Mouse (Mus musculus): ENCODE data around the gene Prickle1.

Prickle1 gene

GRCm38 (mm10) chr15:93595746-93596145 is at the start of gene Prickle1:
Prickle1 (minus strand) TSS chr15:93595891.
- peak; percentile 85 for DNase-seq (ENCODE audit: low read depth, low spot score)

GRCm38 (mm10) chr15:93640221-93640620 is 44.5 kb upstream of the Prickle1 start:
- no peak for DNase-seq (ENCODE audit: low read depth, low spot score)

DNA sequence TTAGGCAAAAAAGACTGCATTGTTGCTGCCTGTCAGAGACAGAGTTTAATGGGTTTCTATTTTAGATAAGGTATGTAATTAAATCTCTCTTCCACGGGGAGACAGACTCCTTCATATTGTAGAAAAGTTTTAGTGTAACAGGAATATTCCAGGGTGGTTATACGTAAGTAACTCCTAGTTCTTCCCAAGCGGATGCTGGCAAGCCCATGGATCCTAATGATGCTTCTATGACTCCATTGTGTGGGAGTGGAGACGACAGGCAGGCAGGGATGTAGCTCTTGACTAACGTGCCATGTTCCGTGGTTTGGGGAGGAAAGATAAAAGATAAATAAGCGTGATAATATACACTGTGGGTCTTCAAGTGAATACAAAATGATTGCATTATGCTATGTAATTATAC is 41.3 kb upstream of the Prickle1 start:
- no peak for DNase-seq (ENCODE audit: low read depth, low spot score)

DNA sequence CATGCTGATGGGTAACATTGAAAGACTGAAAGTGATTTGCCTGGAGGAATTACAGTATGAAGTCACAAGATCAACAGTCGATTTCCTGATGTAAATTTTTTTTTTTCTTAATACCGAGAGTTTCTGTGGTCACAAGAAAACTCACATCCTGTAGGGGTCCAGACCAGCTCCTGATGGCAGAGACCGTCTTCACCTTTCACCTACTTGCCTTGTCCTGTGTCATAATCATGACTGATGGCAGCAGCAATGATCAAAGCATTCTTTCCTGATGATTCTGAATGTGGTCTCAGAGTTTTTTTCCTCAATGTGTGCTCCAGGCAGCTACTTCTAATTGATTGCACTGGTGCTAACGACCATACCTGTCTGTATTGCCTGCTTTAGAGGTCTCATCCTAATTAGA is 39.9 kb upstream of the Prickle1 start:
- DNase-seq (ENCODE audit: low read depth, low spot score) = no peak

- no peak for DNase-seq (ENCODE audit: low read depth, low spot score)
These were observed 38.8 kb upstream of the Prickle1 start for GRCm38 (mm10) chr15:93634536-93634935.

DNA sequence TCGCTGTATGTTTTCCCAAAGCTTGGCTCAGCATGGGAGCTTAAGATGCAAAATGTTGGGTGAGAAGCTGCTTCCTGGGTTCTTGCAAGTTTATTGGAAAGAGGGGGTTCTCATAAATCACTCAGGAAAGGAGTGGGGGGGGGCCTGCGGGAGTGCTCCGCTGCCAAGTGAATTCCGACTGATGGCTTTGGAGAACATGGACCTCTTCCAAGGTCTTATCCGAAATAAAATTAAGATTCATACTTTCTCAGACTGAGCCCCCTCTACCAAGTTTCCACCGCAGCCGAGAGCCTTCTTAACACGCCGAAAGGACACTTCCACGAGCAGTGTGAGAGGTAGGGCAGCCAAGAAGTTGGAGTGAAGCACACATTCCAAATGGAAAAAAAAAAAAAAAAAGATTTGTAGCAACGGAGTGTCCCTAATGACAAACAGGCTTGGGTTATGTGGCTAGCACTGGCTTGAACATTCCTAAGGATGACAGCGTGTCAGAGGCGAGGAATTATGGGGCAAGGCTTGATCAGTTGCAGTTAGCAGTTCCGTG is 34.4 kb upstream of the Prickle1 start:
- no peak for DNase-seq (ENCODE audit: low read depth, low spot score)

- DNase-seq (ENCODE audit: low read depth, low spot score) = no peak
These were observed 33.5 kb upstream of the Prickle1 start for GRCm38 (mm10) chr15:93629201-93629600.

DNA sequence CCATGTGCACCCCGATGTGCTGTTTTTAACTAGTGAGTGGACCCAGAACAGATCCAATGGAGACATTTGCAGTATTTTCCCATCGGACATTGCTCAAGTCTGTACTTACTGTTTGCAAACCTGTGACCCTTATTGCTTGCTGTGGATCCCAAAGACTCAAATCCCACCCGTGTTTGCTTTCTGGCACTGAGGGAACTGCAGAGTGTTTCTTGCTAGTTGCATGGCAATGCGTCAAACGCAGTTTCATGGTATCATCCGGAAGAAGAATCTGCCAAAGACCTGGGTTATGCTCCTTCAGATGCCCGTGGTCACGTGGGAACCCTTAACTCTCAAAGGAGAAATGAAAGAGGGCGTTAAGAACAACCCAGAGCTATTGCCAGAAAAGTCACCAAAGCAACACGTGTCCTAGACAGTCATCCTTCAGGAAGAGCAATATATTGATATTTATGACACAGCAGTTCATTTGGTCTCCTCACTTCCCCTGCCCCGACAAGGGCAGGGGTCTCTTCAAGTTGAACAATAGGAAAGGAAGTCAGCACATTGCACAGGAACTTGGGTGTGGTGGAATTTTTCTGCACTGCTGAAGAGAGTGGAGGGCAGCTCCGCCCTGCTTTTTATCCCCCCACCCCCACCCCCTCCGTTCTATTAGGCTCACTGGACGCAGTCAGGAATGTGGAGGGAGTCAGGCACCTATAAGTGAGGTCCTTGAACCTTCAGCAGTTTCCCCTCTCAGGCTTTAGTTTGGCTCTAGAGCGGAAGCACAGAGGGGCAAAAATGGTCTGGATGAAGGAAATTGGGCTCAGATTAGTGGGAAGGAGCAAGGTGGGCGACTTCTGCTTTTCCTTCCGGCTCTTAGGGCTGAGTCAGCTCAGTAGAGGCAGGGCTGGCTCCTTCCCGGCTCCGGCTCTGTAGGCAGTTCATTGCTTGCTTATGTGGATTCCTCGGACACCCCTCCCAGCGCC is 32.4 kb upstream of the Prickle1 start:
- no peak for DNase-seq (ENCODE audit: low read depth, low spot score)

- DNase-seq (ENCODE audit: low read depth, low spot score) = no peak
These were observed 23.9 kb upstream of the Prickle1 start for GRCm38 (mm10) chr15:93619551-93619950.

- no peak for DNase-seq (ENCODE audit: low read depth, low spot score)
These were observed 22.9 kb upstream of the Prickle1 start for GRCm38 (mm10) chr15:93618442-93619150.

DNA sequence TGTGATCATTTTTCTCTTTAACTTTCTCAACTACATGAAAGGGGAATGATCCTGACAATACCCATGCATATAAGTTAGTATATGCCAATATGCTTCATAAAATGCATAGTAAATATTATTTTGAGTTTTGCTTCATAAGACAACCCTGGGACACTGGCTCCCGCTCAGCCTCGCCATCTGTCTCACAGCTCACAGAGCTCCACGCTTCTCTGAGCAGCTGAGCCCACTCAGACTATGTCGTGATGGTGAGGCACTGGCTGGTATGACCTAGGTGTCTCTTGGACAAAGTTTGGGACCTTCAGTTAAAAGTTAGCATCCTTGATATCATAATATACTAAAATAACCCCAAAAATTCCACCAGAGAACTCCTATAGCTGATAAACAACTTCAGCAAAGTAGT is 20.6 kb upstream of the Prickle1 start:
- DNase-seq (ENCODE audit: low read depth, low spot score) = no peak

DNA sequence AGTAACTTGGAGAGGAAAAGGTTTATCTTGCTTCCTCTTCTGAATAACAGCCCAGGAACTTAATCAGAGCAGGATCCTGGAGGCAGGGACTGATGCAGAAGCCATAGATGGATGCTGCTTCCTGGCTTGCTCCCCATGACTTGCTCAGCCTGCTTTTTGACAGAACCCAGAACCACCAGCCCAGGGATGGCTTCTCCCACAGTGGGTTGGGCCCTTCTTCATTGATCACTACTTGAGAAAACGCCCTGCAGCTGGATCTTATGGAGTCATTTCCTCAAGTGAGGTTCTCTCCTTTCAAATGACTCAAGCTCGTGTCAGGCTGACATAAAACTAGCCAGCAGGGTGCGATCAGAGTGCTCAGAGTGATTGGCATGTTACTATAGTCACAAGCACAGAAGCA is 19.3 kb upstream of the Prickle1 start:
- no peak for DNase-seq (ENCODE audit: low read depth, low spot score)

DNA sequence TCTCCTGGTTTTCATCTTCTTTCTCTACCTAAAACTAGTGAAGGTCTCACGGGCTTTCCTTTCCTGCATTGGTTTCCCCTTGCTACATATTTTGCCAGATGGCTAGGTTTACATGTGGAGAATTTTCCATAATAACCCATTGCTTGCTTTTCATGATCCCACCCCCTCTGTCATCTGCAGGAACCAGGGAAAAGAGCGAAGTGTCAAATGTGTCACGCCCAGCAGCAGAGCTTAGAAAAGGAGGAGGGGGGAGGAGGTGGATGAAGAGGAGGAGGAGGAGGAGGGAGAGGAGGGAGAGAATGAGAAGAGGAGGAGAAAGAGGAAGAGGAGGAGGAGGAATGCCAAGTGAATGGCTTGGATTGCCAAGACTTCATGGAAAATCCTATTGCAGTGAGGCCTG is 17.9 kb upstream of the Prickle1 start:
- DNase-seq (ENCODE audit: low read depth, low spot score) = no peak

DNA sequence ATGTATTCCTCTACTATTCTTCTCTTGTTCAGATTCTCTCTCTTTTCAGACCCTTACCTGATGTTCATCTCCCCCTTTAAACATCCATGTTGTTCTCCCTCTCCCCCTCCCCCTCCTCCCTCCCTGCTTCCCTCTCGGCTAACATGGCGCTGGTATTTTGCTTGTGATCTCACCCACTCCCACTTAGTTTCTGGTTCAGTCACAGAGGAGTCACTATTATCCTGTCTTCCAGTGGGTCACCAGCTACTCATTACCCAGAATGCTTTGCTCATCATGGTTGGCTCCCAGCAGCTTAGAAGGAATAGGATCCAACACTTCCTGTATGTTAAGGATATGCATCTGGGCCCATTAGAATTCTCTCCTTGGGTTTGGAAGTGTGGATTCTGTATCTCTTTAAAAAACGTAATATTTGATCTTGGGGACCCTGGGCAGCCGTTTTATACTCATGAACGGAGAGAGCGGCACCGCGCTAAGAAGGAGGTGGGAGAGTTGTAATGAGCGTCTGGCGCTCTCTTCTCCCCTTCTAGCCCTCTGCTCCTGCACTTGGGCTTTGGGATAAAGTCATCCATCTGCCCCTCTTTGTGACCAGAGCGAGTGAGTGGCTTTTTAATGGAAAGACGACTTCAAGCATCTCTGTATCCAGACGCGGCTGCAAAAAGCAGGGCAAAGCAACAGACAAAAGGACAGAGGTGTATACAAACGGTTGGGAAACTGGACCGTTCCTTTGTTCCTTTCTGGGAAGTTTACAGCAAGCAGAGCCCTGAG is 16.0 kb upstream of the Prickle1 start:
- no peak for DNase-seq (ENCODE audit: low read depth, low spot score)

DNA sequence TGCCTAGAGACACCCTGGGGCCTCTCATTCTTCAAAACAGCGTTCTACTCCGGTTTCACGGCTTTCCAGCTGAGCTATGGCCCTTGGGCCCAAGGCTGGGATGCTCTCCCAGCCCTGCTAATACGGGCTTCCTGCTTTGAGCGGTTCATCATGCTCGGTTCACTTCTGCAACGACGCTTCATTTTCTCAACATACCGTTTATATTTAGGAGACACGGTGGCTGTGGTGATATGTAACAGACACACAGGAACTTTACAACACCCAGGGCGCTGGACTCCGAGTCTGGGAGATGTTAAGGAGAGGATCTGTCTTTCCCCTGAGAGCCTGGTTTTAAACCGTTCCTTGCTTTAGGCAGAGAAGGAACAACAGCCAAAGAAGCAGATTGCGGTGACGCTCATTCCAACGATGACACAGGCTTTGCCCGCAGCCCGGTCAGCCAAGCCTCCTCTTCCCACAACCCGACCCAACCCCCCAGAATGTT is 15.1 kb upstream of the Prickle1 start:
- no peak for DNase-seq (ENCODE audit: low read depth, low spot score)

GRCm38 (mm10) chr15:93610288-93610687 is 14.6 kb upstream of the Prickle1 start:
- no peak for DNase-seq (ENCODE audit: low read depth, low spot score)

GRCm38 (mm10) chr15:93602850-93603249 is 7.2 kb upstream of the Prickle1 start:
- DNase-seq (ENCODE audit: low read depth, low spot score) = no peak

DNA sequence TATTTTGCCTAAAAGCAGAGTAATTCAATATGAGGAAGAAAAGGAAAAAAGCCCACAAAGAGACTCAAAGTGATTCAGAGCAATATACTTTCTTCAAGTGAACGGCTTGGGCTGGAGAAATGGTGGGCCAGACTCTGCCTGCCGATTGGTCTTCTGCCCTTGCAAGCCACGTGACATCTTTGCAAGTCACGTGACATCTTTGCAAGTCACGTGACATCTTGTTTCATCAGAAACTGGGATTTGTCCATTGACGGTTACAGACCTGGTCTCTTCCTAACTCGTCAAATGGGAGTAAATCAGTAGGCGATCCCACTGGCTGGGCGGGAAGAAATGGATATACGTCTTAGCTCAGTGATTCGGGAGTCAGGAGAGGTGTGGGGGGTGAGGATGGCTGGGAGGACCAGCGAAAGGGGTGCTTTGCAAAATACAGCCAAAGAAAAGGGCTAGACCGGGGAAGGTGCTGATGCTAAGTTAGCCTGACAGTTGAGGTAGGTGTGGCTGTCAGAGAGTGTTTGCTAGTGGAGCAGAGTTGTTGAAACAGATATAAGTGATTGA is 5.8 kb upstream of the Prickle1 start:
- no peak for DNase-seq (ENCODE audit: low read depth, low spot score)

DNA sequence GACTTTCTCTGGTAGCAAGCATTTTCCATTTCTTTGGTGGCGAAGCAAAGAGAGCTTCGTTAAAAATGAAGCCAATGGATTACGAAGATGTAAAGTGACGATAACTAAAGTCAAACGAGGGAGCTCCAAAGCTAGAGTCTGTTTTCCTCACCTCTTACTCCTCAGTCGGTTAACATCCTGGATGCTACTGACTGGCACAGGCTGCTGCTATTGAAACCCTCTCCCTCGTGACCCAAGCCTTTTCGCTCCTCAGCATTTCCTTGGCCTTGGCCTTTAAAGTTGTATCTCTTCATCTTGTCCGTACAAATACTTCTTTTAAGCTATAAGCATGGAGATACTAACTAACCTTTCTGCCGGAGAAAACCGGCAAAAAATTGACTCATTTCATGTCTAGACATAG is 1.3 kb upstream of the Prickle1 start:
- no peak for DNase-seq (ENCODE audit: low read depth, low spot score)

DNA sequence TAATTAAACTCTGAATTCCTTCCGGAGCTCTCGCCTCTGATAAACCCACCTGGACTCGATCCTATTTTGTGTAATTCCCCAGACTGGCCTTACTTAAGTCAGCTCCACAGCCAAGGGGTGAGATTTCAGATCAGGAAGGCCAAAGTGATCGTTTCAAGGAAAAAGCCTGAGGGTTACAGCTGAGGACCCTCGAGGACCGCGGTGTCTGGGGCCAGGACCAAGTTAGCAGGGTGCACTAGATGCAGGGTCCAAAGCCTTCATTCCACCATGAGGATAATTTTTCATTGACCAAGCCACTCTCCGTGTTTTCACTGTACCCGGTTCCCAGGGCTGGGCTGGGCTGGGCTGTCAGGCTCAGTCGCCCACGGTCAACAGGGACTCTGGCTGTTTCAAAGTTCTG is 594 bp upstream of the Prickle1 start:
- DNase-seq (ENCODE audit: low read depth, low spot score) = peak; percentile 46
